Mouse (Mus musculus): ENCODE data around the gene Gpatch3.

The Gpatch3 gene

GRCm38 (mm10) chr4:133574070-133574842 lies at the start of gene Gpatch3:
Gpatch3 (plus strand) TSS chr4:133574745.
- DNase-seq (ENCODE audit: low read depth, low spot score), result peak; percentile 88

- no peak for DNase-seq (ENCODE audit: low read depth, low spot score)
These were observed 46.8 kb upstream of the Gpatch3 start for GRCm38 (mm10) chr4:133527788-133528187.

- DNase-seq (ENCODE audit: low read depth, low spot score), result no peak
These were observed 41.8 kb upstream of the Gpatch3 start for GRCm38 (mm10) chr4:133532777-133533176.

- DNase-seq (ENCODE audit: low read depth, low spot score), result no peak
These were observed 38.5 kb upstream of the Gpatch3 start for GRCm38 (mm10) chr4:133536081-133536480.

GRCm38 (mm10) chr4:133536652-133537051 lies 37.9 kb upstream of the Gpatch3 start:
- no peak for DNase-seq (ENCODE audit: low read depth, low spot score)

- peak; percentile 96 for DNase-seq (ENCODE audit: low read depth, low spot score)
These were observed 29.0 kb upstream of the Gpatch3 start, which contains the start of gene Nudc for GRCm38 (mm10) chr4:133545272-133546231. Nudc (minus strand) TSS chr4:133545996.

- no peak for DNase-seq (ENCODE audit: low read depth, low spot score)
These were observed 22.5 kb upstream of the Gpatch3 start for GRCm38 (mm10) chr4:133552029-133552428.

GRCm38 (mm10) chr4:133552768-133553447 lies 21.6 kb upstream of the Gpatch3 start, which contains the start of gene Nr0b2:
Nr0b2 (plus strand) TSS chr4:133553376.
- DNase-seq (ENCODE audit: low read depth, low spot score), result no peak

- DNase-seq (ENCODE audit: low read depth, low spot score), result no peak
These were observed 20.9 kb upstream of the Gpatch3 start for GRCm38 (mm10) chr4:133553448-133554330.

- no peak for DNase-seq (ENCODE audit: low read depth, low spot score)
These were observed 17.4 kb upstream of the Gpatch3 start for GRCm38 (mm10) chr4:133557041-133557717.

GRCm38 (mm10) chr4:133559846-133560245 lies 14.7 kb upstream of the Gpatch3 start:
- no peak for DNase-seq (ENCODE audit: low read depth, low spot score)

GRCm38 (mm10) chr4:133561622-133562021 lies 12.9 kb upstream of the Gpatch3 start:
- DNase-seq (ENCODE audit: low read depth, low spot score), result no peak

GRCm38 (mm10) chr4:133563123-133563571 lies 11.4 kb upstream of the Gpatch3 start:
- no peak for DNase-seq (ENCODE audit: low read depth, low spot score)

- DNase-seq (ENCODE audit: low read depth, low spot score), result no peak
These were observed 7.3 kb upstream of the Gpatch3 start for GRCm38 (mm10) chr4:133567251-133567650.

GRCm38 (mm10) chr4:133569291-133570065 lies 5.1 kb upstream of the Gpatch3 start:
- DNase-seq (ENCODE audit: low read depth, low spot score), result no peak

- no peak for DNase-seq (ENCODE audit: low read depth, low spot score)
These were observed 4.5 kb upstream of the Gpatch3 start for GRCm38 (mm10) chr4:133570066-133570466.

GRCm38 (mm10) chr4:133574843-133575202 lies 278 bp downstream of the Gpatch3 start:
- DNase-seq (ENCODE audit: low read depth, low spot score), result no peak

GRCm38 (mm10) chr4:133577983-133578382 lies 3.4 kb downstream of the Gpatch3 start:
- DNase-seq (ENCODE audit: low read depth, low spot score), result no peak

- DNase-seq (ENCODE audit: low read depth, low spot score), result no peak
These were observed 9.1 kb downstream of the Gpatch3 start for GRCm38 (mm10) chr4:133583690-133584058.

Measured in CD4-positive helper T cell, adult 2 months (primary cell).